ENCODE assay signal across 27 mouse cellular contexts in genomic region chr3:100558211-100558708, GRCm38 (mm10).
DNase-seq lines count a peak whose midpoint lies in the region; ATAC-seq and TF ChIP-seq lines count a peak whose summit lies in the region.
"Had no signal": no experiment of that assay in that cellular context is flagged by ENCODE, and none has a peak within 500 bp of the region (broad histone marks: within the 10 kb centered on the region; RNA-seq: fewer than 3 reads in every experiment).

No protein-coding gene starts in this region.

- H3K27me3 ChIP-seq in MEL (ENCODE audit: control insufficient read depth in 1 of 2, insufficient read depth in 2 of 2, low read length in 2 of 2): no peaks in the 10 kb centered on the region
- H3K27me3 ChIP-seq in limb, embryonic 10.5 days (ENCODE audit: low read depth, poor library complexity, severe bottlenecking): no peaks in the 10 kb centered on the region
- H3K27me3 ChIP-seq in midbrain, embryonic 10.5 days (ENCODE audit: low read depth, poor library complexity, severe bottlenecking): no peaks in the 10 kb centered on the region
- no peaks in the 10 kb centered on the region for H3K27me3 ChIP-seq in neural tube, embryonic 15.5 days (replicated peaks)
- H3K27me3 ChIP-seq: hindbrain, embryonic 12.5 days; liver, embryonic 15.5 days; lung, embryonic 15.5 days; midbrain, embryonic 15.5 days had no signal

- peak; percentile 59 for DNase-seq in thymus, postnatal 0 days (ENCODE audit: low spot score)
- DNase-seq in thymus, postnatal 36 days: no peak
- peak; percentile 30 for DNase-seq in MEL (ENCODE audit: low read depth, low spot score)
- peak; percentile 9 for DNase-seq in limb, embryonic 10.5 days (ENCODE audit: low spot score)
- no peak for DNase-seq in midbrain, embryonic 10.5 days (ENCODE audit: low spot score)
- DNase-seq in urinary bladder, postnatal 36 days (ENCODE audit: low spot score in 2 of 2): no peak
- DNase-seq: adrenal gland, postnatal 10 days; B cell, adult 2 months; cerebellum, adult 9-10 months; forebrain, postnatal 0 days; gastrocnemius, postnatal 14 days; heart, adult 18-20 months; kidney, adult 18-20 months; kidney, postnatal 4 days; left cerebral cortex, postnatal 4 days; liver; lung, postnatal 36 days; right cerebral cortex, adult 18-20 months; right cerebral cortex, postnatal 4 days had no signal

- WGBS in limb, embryonic 10.5 days: 93% methylated on average over 4 of the region's 4 CpGs
- WGBS in midbrain, embryonic 10.5 days: 83% methylated on average over 4 of the region's 4 CpGs
- whole genome bisulfite sequencing in neural tube, embryonic 15.5 days: 89% methylated on average over 4 of the region's 4 CpGs

- H3K79me2 ChIP-seq in MEL (ENCODE audit: control insufficient read depth, insufficient read depth, low read length, poor library complexity): no peaks in the 10 kb centered on the region

- H3K9ac ChIP-seq in MEL (ENCODE audit: control insufficient read depth, low read depth, low read length, poor library complexity, severe bottlenecking): no peak overlapping the region
- H3K9ac ChIP-seq in neural tube, embryonic 15.5 days (replicated peaks): no peak overlapping the region
- H3K9ac ChIP-seq: forebrain, postnatal 0 days; hindbrain, embryonic 12.5 days; liver, embryonic 15.5 days; lung, embryonic 15.5 days; midbrain, embryonic 15.5 days had no signal

- no peak for ATAC-seq in neural tube, embryonic 15.5 days (ENCODE audit: low FRiP score)
- ATAC-seq: forebrain, postnatal 0 days; midbrain, embryonic 15.5 days had no signal

- H3K27ac ChIP-seq in MEL (ENCODE audit: control insufficient read depth, low read depth, low read length): no peak overlapping the region
- no peak overlapping the region for H3K27ac ChIP-seq in limb, embryonic 10.5 days
- no peak overlapping the region for H3K27ac ChIP-seq in midbrain, embryonic 10.5 days (replicated peaks)
- no peak overlapping the region for H3K27ac ChIP-seq in neural tube, embryonic 15.5 days (replicated peaks)
- H3K27ac ChIP-seq: embryonic facial prominence, embryonic 10.5 days; hindbrain, embryonic 12.5 days; liver, embryonic 15.5 days; lung, embryonic 15.5 days; midbrain, embryonic 15.5 days; stomach, postnatal 0 days had no signal

- H3K4me2 ChIP-seq in neural tube, embryonic 15.5 days: no peak overlapping the region
- H3K4me2 ChIP-seq: hindbrain, embryonic 12.5 days; liver, embryonic 15.5 days; lung, embryonic 15.5 days; midbrain, embryonic 15.5 days had no signal

- H3K36me3 ChIP-seq in MEL (ENCODE audit: control insufficient read depth in 1 of 2, insufficient read depth in 2 of 2, low read length in 2 of 2): no peaks in the 10 kb centered on the region
- peaks cover 12% of the 10 kb centered on the region for H3K36me3 ChIP-seq in limb, embryonic 10.5 days
- peaks cover 6% of the 10 kb centered on the region; the same call in 1 of the 2 replicates for H3K36me3 ChIP-seq in midbrain, embryonic 10.5 days
- peaks cover 6% of the 10 kb centered on the region for H3K36me3 ChIP-seq in neural tube, embryonic 15.5 days
- H3K36me3 ChIP-seq: embryonic facial prominence, embryonic 10.5 days; lung, embryonic 15.5 days; midbrain, embryonic 15.5 days had no signal

- no peak for TF ChIP-seq POLR2A in MEL (IDR thresholded peaks at IDR 0.05; ENCODE audit: control insufficient read depth in 1 of 2, insufficient read depth in 1 of 2, low read depth in 1 of 2, low read length in 2 of 2, poor library complexity in 1 of 2)

- H3K9me3 ChIP-seq in MEL (replicated peaks; ENCODE audit: insufficient read depth, low read length): no peaks in the 10 kb centered on the region
- no peaks in the 10 kb centered on the region for H3K9me3 ChIP-seq in limb, embryonic 10.5 days (replicated peaks)
- H3K9me3 ChIP-seq in midbrain, embryonic 10.5 days (replicated peaks): no peaks in the 10 kb centered on the region
- H3K9me3 ChIP-seq in neural tube, embryonic 15.5 days (replicated peaks): no peaks in the 10 kb centered on the region
- H3K9me3 ChIP-seq: embryonic facial prominence, embryonic 10.5 days; hindbrain, embryonic 12.5 days; liver, embryonic 15.5 days; lung, embryonic 15.5 days; midbrain, embryonic 15.5 days had no signal

- no peak for TF ChIP-seq RAD21 in MEL (IDR thresholded peaks at IDR 0.05; ENCODE audit: low read depth, low read length)

- no peak for TF ChIP-seq CTCF in MEL (IDR thresholded peaks at IDR 0.05 in 2 of 3, conservative IDR thresholded peaks at IDR 0.05 in 1 of 3; ENCODE audit: control insufficient read depth in 1 of 3, insufficient read depth in 1 of 3, low read depth in 2 of 3, low read length in 3 of 3, poor library complexity in 1 of 3, severe bottlenecking in 1 of 3)

- no peak for TF ChIP-seq EP300 in MEL (IDR thresholded peaks at IDR 0.05; ENCODE audit: low read depth in 1 of 2, low read length in 2 of 2)

- no peak overlapping the region for H3K4me3 ChIP-seq in MEL (ENCODE audit: control insufficient read depth in 1 of 2, insufficient read depth in 1 of 2, low read depth in 2 of 2, low read length in 2 of 2)
- no peak overlapping the region for H3K4me3 ChIP-seq in limb, embryonic 10.5 days
- H3K4me3 ChIP-seq in midbrain, embryonic 10.5 days: no peak overlapping the region
- no peak overlapping the region for H3K4me3 ChIP-seq in neural tube, embryonic 15.5 days (replicated peaks)
- H3K4me3 ChIP-seq: embryonic facial prominence, embryonic 10.5 days; hindbrain, embryonic 12.5 days; liver, embryonic 15.5 days; lung, embryonic 15.5 days; midbrain, embryonic 15.5 days; myocyte had no signal

- H3K4me1 ChIP-seq in MEL (ENCODE audit: control insufficient read depth in 1 of 2, insufficient read depth in 2 of 2, low read length in 2 of 2): no peaks in the 10 kb centered on the region
- H3K4me1 ChIP-seq in limb, embryonic 10.5 days: no peaks in the 10 kb centered on the region
- no peaks in the 10 kb centered on the region for H3K4me1 ChIP-seq in midbrain, embryonic 10.5 days
- no peaks in the 10 kb centered on the region for H3K4me1 ChIP-seq in neural tube, embryonic 15.5 days
- H3K4me1 ChIP-seq: embryonic facial prominence, embryonic 10.5 days; hindbrain, embryonic 12.5 days; lung, embryonic 15.5 days; midbrain, embryonic 15.5 days had no signal

TF ChIP-seq in MEL, 35 proteins besides CTCF, POLR2A, EP300 and RAD21:
- TF ChIP-seq MYC (IDR thresholded peaks at IDR 0.05; ENCODE audit: low read depth, low read length): no peak
- TF ChIP-seq MEF2A (IDR thresholded peaks at IDR 0.05; ENCODE audit: extremely low read depth, insufficient replicate concordance, low read depth, low read length, poor library complexity, severe bottlenecking): no peak
- no peak for TF ChIP-seq NRF1 (IDR thresholded peaks at IDR 0.05; ENCODE audit: insufficient read depth, low read depth, low read length, poor library complexity, severe bottlenecking)
- TF ChIP-seq CHD1 (IDR thresholded peaks at IDR 0.05; ENCODE audit: low read depth, low read length): no peak
- no peak for TF ChIP-seq KAT2A (conservative IDR thresholded peaks at IDR 0.05; ENCODE audit: low read depth, low read length)
- no peak for TF ChIP-seq GATA1 (IDR thresholded peaks at IDR 0.05; ENCODE audit: low read depth, low read length)
- TF ChIP-seq MAFK (IDR thresholded peaks at IDR 0.05; ENCODE audit: borderline replicate concordance, low read depth, low read length): no peak
- TF ChIP-seq E2F4 (IDR thresholded peaks at IDR 0.05; ENCODE audit: borderline replicate concordance, low read depth, low read length): no peak
- no peak for TF ChIP-seq CHD2 (IDR thresholded peaks at IDR 0.05; ENCODE audit: low read length)
- TF ChIP-seq MXI1 (IDR thresholded peaks at IDR 0.05; ENCODE audit: low read depth, low read length): no peak
- TF ChIP-seq ZNF384 (IDR thresholded peaks at IDR 0.05; ENCODE audit: low read depth, low read length): no peak
- TF ChIP-seq MAX (IDR thresholded peaks at IDR 0.05; ENCODE audit: low read length): no peak
- TF ChIP-seq TAL1 (IDR thresholded peaks at IDR 0.05; ENCODE audit: low read length): no peak
- no peak for TF ChIP-seq SMC3 (IDR thresholded peaks at IDR 0.05; ENCODE audit: low read depth, low read length)
- TF ChIP-seq ETS1 (IDR thresholded peaks at IDR 0.05; ENCODE audit: low read depth, low read length): no peak
- TF ChIP-seq ZKSCAN1 (IDR thresholded peaks at IDR 0.05; ENCODE audit: low read depth, low read length): no peak
- no peak for TF ChIP-seq SIN3A (IDR thresholded peaks at IDR 0.05; ENCODE audit: low read length)
- TF ChIP-seq JUND (IDR thresholded peaks at IDR 0.05; ENCODE audit: low read depth, low read length): no peak
- TF ChIP-seq MAZ (IDR thresholded peaks at IDR 0.05; ENCODE audit: low read depth, low read length): no peak
- no peak for TF ChIP-seq BHLHE40 (IDR thresholded peaks at IDR 0.05; ENCODE audit: borderline replicate concordance, low read depth, low read length)
TF ChIP-seq in MEL: peak in this region for 0.

Comparison
In these comparisons a context has a peak if more than half of its experiments do, and no peak if none do; other contexts are left out.
1. DNase-seq: peak in thymus, postnatal 0 days (single experiment), MEL (single experiment) and limb, embryonic 10.5 days (single experiment); none in thymus, postnatal 36 days (0 of 2), midbrain, embryonic 10.5 days (single experiment) and urinary bladder, postnatal 36 days (0 of 2).